Mouse (Mus musculus) adrenal gland, adult 2 months (tissue): ENCODE measurements around the gene Smg9. TPM values are rescaled to one million over a fixed set of nuclear protein-coding genes. Genes with fewer than 3 reads are reported as not detected.

ENCODE experiments used
- polyA plus RNA-seq: library from polyadenylated mRNA; depleted of rRNA; stranded (reverse); fragments of >200 nt; gene quantifications from 2 replicates; pipeline ENCODE4 v1.2.3, GENCODE M21; 2012; rRNA removed
- total RNA-seq, 2 experiments: library from RNA; stranded (reverse); gene quantifications; 2 replicates each; pipeline ENCODE4 v1.2.3; 2021

Gene Smg9
- total and polyA plus RNA-seq, 3 experiments = 19.7 to 46.0 (median 20.2) TPM

Other genes starting within 250 kb of the Smg9 start
- gene Zfp114, start 224.6 kb upstream of the Smg9 start, total RNA-seq = under 1 TPM; 0.37 to 0.38 TPM
- gene Zfp114, start 224.6 kb upstream of the Smg9 start, polyA plus RNA-seq = 0.04 and 0.08 TPM in 2 replicates
- 1 to 10 TPM; 6.6 to 9.4 TPM for gene Zfp111, start 188.2 kb upstream of the Smg9 start, total RNA-seq
- 0.58 and 0.70 TPM in 2 replicates for gene Zfp111, start 188.2 kb upstream of the Smg9 start, polyA plus RNA-seq
- gene Zfp109, start 162.1 kb upstream of the Smg9 start, total RNA-seq = 1 to 10 TPM; 4.1 to 4.3 TPM
- gene Zfp109, start 162.1 kb upstream of the Smg9 start, polyA plus RNA-seq = 0.54 and 0.65 TPM in 2 replicates
- 1 to 10 TPM; 2.2 to 3.7 TPM for gene Zfp108, start 144.8 kb upstream of the Smg9 start, total RNA-seq
- gene Zfp108, start 144.8 kb upstream of the Smg9 start, polyA plus RNA-seq = 0.35 and 0.44 TPM in 2 replicates
- gene Zfp93, start 129.2 kb upstream of the Smg9 start, total RNA-seq = 1 to 10 TPM; 4.1 to 4.3 TPM
- 1.1 and 1.3 TPM in 2 replicates for gene Zfp93, start 129.2 kb upstream of the Smg9 start, polyA plus RNA-seq
- 1 to 10 TPM; 7.0 to 9.6 TPM for gene Zfp61, start 98.4 kb upstream of the Smg9 start, total RNA-seq
- 2.0 and 2.6 TPM in 2 replicates for gene Zfp61, start 98.4 kb upstream of the Smg9 start, polyA plus RNA-seq
- 1 to 10 TPM; 3.1 to 5.5 TPM for gene Zfp94, start 83.0 kb upstream of the Smg9 start, total RNA-seq
- gene Zfp94, start 83.0 kb upstream of the Smg9 start, polyA plus RNA-seq = 4.3 and 4.6 TPM in 2 replicates
- 1 to 10 TPM in 1 of 2 experiments, under 1 TPM in 1; 0.58 to 1.2 TPM for gene Tescl, start 65.7 kb upstream of the Smg9 start, total RNA-seq
- 1.2 and 1.8 TPM in 2 replicates for gene Tescl, start 65.7 kb upstream of the Smg9 start, polyA plus RNA-seq
- not detected for gene Lypd5, start 50.4 kb upstream of the Smg9 start, total RNA-seq
- gene Lypd5, start 50.4 kb upstream of the Smg9 start, polyA plus RNA-seq = not detected in 2 replicates
- under 1 TPM; 0.37 to 0.97 TPM for gene Kcnn4, start 29.4 kb upstream of the Smg9 start, total RNA-seq
- gene Kcnn4, start 29.4 kb upstream of the Smg9 start, polyA plus RNA-seq = 2.1 and 3.0 TPM in 2 replicates
- gene Irgc1, start 52.7 kb downstream of the Smg9 start, total RNA-seq = not detected
- 0.19 TPM in 1 of 2 replicates, not detected in the other for gene Irgc1, start 52.7 kb downstream of the Smg9 start, polyA plus RNA-seq
- gene Plaur, start 62.9 kb downstream of the Smg9 start, total RNA-seq = 10 to 100 TPM in 1 of 2 experiments, 1 to 10 TPM in 1; 9.5 to 10.8 TPM
- 15.5 and 18.0 TPM in 2 replicates for gene Plaur, start 62.9 kb downstream of the Smg9 start, polyA plus RNA-seq
- 1 to 10 TPM; 1.7 to 4.7 TPM for gene Cadm4, start 82.4 kb downstream of the Smg9 start, total RNA-seq
- gene Cadm4, start 82.4 kb downstream of the Smg9 start, polyA plus RNA-seq = 6.6 and 7.5 TPM in 2 replicates
- 1 to 10 TPM; 4.2 to 7.2 TPM for gene Zfp428, start 107.4 kb downstream of the Smg9 start, total RNA-seq
- gene Zfp428, start 107.4 kb downstream of the Smg9 start, polyA plus RNA-seq = 32.1 and 38.3 TPM in 2 replicates
- gene AC161166.1, start 112.8 kb downstream of the Smg9 start, total RNA-seq = not detected
- gene AC161166.1, start 112.8 kb downstream of the Smg9 start, polyA plus RNA-seq = not detected in 2 replicates
- 10 to 100 TPM; 21.2 to 23.7 TPM for gene Irgq, start 131.1 kb downstream of the Smg9 start, total RNA-seq
- 20.8 and 23.5 TPM in 2 replicates for gene Irgq, start 131.1 kb downstream of the Smg9 start, polyA plus RNA-seq
- gene Pinlyp, start 146.5 kb downstream of the Smg9 start, total RNA-seq = not detected
- not detected in 2 replicates for gene Pinlyp, start 146.5 kb downstream of the Smg9 start, polyA plus RNA-seq
- gene Xrcc1, start 146.7 kb downstream of the Smg9 start, total RNA-seq = 10 to 100 TPM; 34.7 to 36.8 TPM
- 61.2 TPM in 2 replicates for gene Xrcc1, start 146.7 kb downstream of the Smg9 start, polyA plus RNA-seq
- gene Ethe1, start 187.9 kb downstream of the Smg9 start, total RNA-seq = 10 to 100 TPM; 34.8 to 37.5 TPM
- 32.1 and 33.8 TPM in 2 replicates for gene Ethe1, start 187.9 kb downstream of the Smg9 start, polyA plus RNA-seq
- under 1 TPM; 0.29 to 0.45 TPM for gene Zfp575, start 188.0 kb downstream of the Smg9 start, total RNA-seq
- 0.36 and 0.62 TPM in 2 replicates for gene Zfp575, start 188.0 kb downstream of the Smg9 start, polyA plus RNA-seq
- gene Phldb3, start 211.1 kb downstream of the Smg9 start, total RNA-seq = 1 to 10 TPM; 3.5 to 8.5 TPM
- 3.9 and 4.4 TPM in 2 replicates for gene Phldb3, start 211.1 kb downstream of the Smg9 start, polyA plus RNA-seq
- gene Lypd3, start 236.9 kb downstream of the Smg9 start, total RNA-seq = under 1 TPM; 0.79 to 0.84 TPM
- 1.9 TPM in 2 replicates for gene Lypd3, start 236.9 kb downstream of the Smg9 start, polyA plus RNA-seq